Mouse (Mus musculus) olfactory bulb, adult 2 months (tissue): ENCODE data around the gene Caskin1.

Source experiments
- CTCF ChIP-seq: fragments of 200-500 bp; IDR thresholded peaks from 2 replicates; pipeline ENCODE4 v1.5.1; 2012; ENCODE audit warnings: low read depth, mild to moderate bottlenecking, low read length, moderate library complexity; ENCODE audit not compliant: insufficient read depth
- POLR2A ChIP-seq: fragments of 200-500 bp; IDR thresholded peaks from 2 replicates; pipeline ENCODE4 v1.6.1; 2012; ENCODE audit warnings: mild to moderate bottlenecking, low read depth, low read length, moderate library complexity; ENCODE audit not compliant: insufficient read depth

GRCm38 (mm10) chr17:24527315-24527714 lies 38.9 kb downstream of the Caskin1 start:
- TF ChIP-seq CTCF (no peak), POLR2A (no peak)
